Mouse (Mus musculus) 416B (cell line): Measurements from ENCODE around the gene Gdpd1.
A peak's percentile ranks its signal among the peaks of the same experiment; 100 is the strongest.

Experiments used
- DNase-seq: peaks from one replicate; pipeline ENCODE4 v3.0.0; 2011; ENCODE audit warnings: low read depth

Gene Gdpd1

DNA sequence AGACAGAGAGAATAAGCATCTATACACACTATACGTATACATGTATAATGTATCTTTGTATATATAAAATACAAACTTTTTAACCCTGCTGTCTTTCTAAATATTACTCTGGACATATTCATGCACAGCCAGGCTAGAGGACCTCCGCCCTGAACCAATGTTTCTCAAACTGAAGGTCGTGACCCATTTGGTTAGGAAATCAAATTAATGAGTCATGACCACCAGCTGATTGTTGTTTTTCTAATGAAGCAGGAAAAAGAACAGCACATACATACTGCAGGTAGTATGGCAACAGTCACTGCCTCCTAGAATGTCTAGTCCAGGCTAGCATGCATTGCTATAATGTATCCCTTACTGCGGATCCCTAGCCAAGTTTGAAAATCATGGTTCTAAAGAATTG lies 82.6 kb downstream of the Gdpd1 start:
- DNase-seq = peak; percentile 56

DNA sequence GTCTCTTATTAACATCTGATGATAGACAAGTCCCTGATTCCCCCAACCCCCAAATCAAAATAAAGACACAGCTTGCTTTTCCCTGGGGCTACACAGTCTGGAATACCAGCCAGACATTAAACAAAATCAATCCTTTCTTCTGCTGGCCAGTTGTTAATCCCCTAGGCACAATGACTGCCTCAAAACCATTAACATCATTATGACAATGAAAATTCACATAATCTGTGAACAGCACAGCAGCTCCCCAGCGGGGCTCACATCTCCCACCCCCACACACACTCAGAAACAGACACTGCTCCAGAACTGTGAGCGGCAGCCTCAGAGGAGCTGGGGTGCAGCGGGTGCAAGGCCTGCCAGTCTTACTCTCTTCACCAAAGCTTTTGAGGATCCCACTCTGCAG lies 83.6 kb downstream of the Gdpd1 start:
- no peak for DNase-seq

DNA sequence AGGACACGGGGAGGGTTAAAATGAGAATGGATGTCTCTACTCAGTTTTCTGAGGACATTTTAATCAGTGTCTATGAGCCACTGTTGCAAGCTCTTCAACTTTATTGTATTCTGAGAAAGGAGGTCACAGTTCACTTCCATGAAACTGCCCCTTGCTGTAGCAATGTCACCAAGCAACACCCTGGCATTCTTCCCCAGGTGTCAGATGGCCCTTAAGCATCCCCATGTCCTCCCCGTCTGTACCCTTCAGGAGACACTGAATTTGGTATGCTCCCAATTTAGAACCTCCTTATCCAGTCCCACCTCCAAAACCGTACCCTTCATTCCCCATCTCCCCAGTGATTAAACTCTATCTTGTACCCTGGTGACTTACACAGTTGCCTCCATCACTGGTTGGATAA lies 88.9 kb downstream of the Gdpd1 start:
- no peak for DNase-seq
